Mouse (Mus musculus) hindbrain, postnatal 0 days (tissue): ENCODE data around the gene Ulk4. TPM values are rescaled to one million over a fixed set of nuclear protein-coding genes. Genes with fewer than 3 reads are reported as not detected.

Source experiments
- ATAC-seq: fragments of 200-750 bp; cut with Nextera tagmentation; 2 replicates; pipeline ENCODE4 v1.8.0; 2017; ENCODE audit warnings: mild to moderate bottlenecking, moderate TSS enrichment, moderate library complexity
- DNase-seq: peaks from one replicate; pipeline ENCODE4 v3.0.0-alpha.2; 2015; ENCODE audit warnings: low spot score
- H3K27ac ChIP-seq: fragments of 300-500 bp; sonication (generic); 2 replicates; pipeline ENCODE4 v1.5.1; 2014; ENCODE audit warnings: mild to moderate bottlenecking
- H3K27me3 ChIP-seq: fragments of 300-500 bp; sonication (generic); 2 replicates; pipeline ENCODE4 v1.6.1; 2014; ENCODE audit warnings: low read length, mixed read lengths; ENCODE audit not compliant: insufficient read depth
- H3K36me3 ChIP-seq: fragments of 300-500 bp; sonication (generic); 2 replicates; pipeline ENCODE4 v1.6.1; 2014; ENCODE audit warnings: low read length, mixed read lengths; ENCODE audit not compliant: insufficient read depth
- H3K4me1 ChIP-seq: fragments of 300-500 bp; sonication (generic); 2 replicates; pipeline ENCODE4 v1.6.1; 2014; ENCODE audit warnings: antibody characterized with exemption, low read length, mixed read lengths; ENCODE audit not compliant: insufficient read depth
- H3K4me2 ChIP-seq: fragments of 300-500 bp; sonication (generic); 2 replicates; pipeline ENCODE4 v1.6.1; 2014; ENCODE audit warnings: low read depth, mild to moderate bottlenecking, low read length, moderate library complexity, mixed read lengths
- H3K4me3 ChIP-seq: fragments of 300-500 bp; sonication (generic); 2 replicates; pipeline ENCODE4 v1.5.1; 2014; ENCODE audit warnings: low read length
- H3K9ac ChIP-seq: fragments of 300-500 bp; sonication (generic); replicated peaks from 2 replicates; pipeline ENCODE4 v1.6.1; 2014; ENCODE audit warnings: mild to moderate bottlenecking, low read length, moderate library complexity, mixed read lengths
- H3K9me3 ChIP-seq: fragments of 300-500 bp; sonication (generic); 2 replicates; pipeline ENCODE4 v1.6.1; 2016; ENCODE audit warnings: low read length, mixed read lengths
- CTCF ChIP-seq: IDR thresholded peaks from 2 replicates; pipeline ENCODE4 v1.5.1; 2016; ENCODE audit warnings: antibody characterized with exemption, control low read depth, low read depth
- WGBS: fragments of 180-500 bp; shearing (Covaris S2); extraction: QIAGEN DNeasy Blood & Tissue Kit; methylation state at CpG from one replicate; pipeline ENCODE4 v1.1.7; 2014; 5-methylcytosine and 5-hydroxymethylcytosine counted together
- polyA plus RNA-seq: library from polyadenylated mRNA; unstranded; fragments of >200 nt; fragmentation: Nextera tagmentation; extraction: Ambion mirVana; gene quantifications from 2 replicates; pipeline ENCODE4 v1.2.1, GENCODE M21; 2015
- total RNA-seq: library from RNA; depleted of rRNA; stranded (reverse); fragments of >200 nt; gene quantifications from 2 replicates; pipeline ENCODE4 v1.2.3, GENCODE M21; 2014

Gene Ulk4
- total and polyA plus RNA-seq, 2 experiments from 2014 or later, result 20.0 to 76.3 TPM

- DNase-seq (peak; percentile 52), ATAC-seq (no peak)
- Histone ChIP-seq H3K4me2 (no peak overlapping the region), H3K36me3 (no peaks in the 10 kb centered on the region), H3K27me3 (no peaks in the 10 kb centered on the region), H3K4me3 (no peak overlapping the region), H3K27ac (peak overlapping the region; percentile 70; the same call in 1 of the 2 replicates), H3K4me1 (peaks cover 12% of the 10 kb centered on the region), H3K9me3 (no peaks in the 10 kb centered on the region), H3K9ac (no peak overlapping the region)
- 54% methylated on average over 15 of the region's 15 CpGs for WGBS
- no peak for TF ChIP-seq CTCF
These were observed 275.1 kb downstream of the Ulk4 start for GRCm38 (mm10) chr9:121001681-121002540.

GRCm38 (mm10) chr9:121000641-121001320 lies 276.2 kb downstream of the Ulk4 start:
- Histone ChIP-seq H3K9ac (no peak overlapping the region), H3K4me1 (peaks cover 12% of the 10 kb centered on the region), H3K27me3 (no peaks in the 10 kb centered on the region), H3K4me2 (no peak overlapping the region), H3K27ac (peak overlapping the region; percentile 70), H3K36me3 (no peaks in the 10 kb centered on the region), H3K4me3 (no peak overlapping the region), H3K9me3 (no peaks in the 10 kb centered on the region)
- 42% methylated on average over 7 of the region's 7 CpGs for WGBS
- TF ChIP-seq CTCF, result no peak
- DNase-seq, result peak; percentile 70
- peak; percentile 87 for ATAC-seq

GRCm38 (mm10) chr9:120998696-120999095 lies 278.3 kb downstream of the Ulk4 start:
- ATAC-seq (no peak), DNase-seq (no peak)
- Histone ChIP-seq H3K27me3 (no peaks in the 10 kb centered on the region), H3K27ac (no peak overlapping the region), H3K4me1 (peaks cover 12% of the 10 kb centered on the region), H3K9ac (no peak overlapping the region), H3K36me3 (no peaks in the 10 kb centered on the region), H3K4me3 (no peak overlapping the region), H3K4me2 (no peak overlapping the region), H3K9me3 (no peaks in the 10 kb centered on the region)
- no peak for TF ChIP-seq CTCF
- 65% methylated on average over 11 of the region's 11 CpGs for WGBS

GRCm38 (mm10) chr9:120994223-120995155 lies 282.5 kb downstream of the Ulk4 start:
- WGBS, result 57% methylated on average over 15 of the region's 15 CpGs
- no peaks in the 10 kb centered on the region for H3K9me3 ChIP-seq
- ATAC-seq (no peak; the same call in 1 of the 2 replicates), DNase-seq (no peak)
- TF ChIP-seq CTCF, result no peak
- no peak overlapping the region for H3K27ac ChIP-seq
- H3K27me3 ChIP-seq, result no peaks in the 10 kb centered on the region
- H3K9ac ChIP-seq, result no peak overlapping the region
- peaks cover 15% of the 10 kb centered on the region for H3K4me1 ChIP-seq
- no peaks in the 10 kb centered on the region for H3K36me3 ChIP-seq
- H3K4me3 ChIP-seq, result no peak overlapping the region
- H3K4me2 ChIP-seq, result no peak overlapping the region

- Histone ChIP-seq H3K27me3 (no peaks in the 10 kb centered on the region), H3K4me3 (no peak overlapping the region), H3K36me3 (no peaks in the 10 kb centered on the region), H3K9me3 (no peaks in the 10 kb centered on the region), H3K4me2 (no peak overlapping the region), H3K27ac (no peak overlapping the region), H3K9ac (no peak overlapping the region), H3K4me1 (peaks cover 24% of the 10 kb centered on the region)
- 32% methylated on average over 10 of the region's 10 CpGs for WGBS
- DNase-seq, result peak; percentile 69
- ATAC-seq, result no peak
- TF ChIP-seq CTCF, result no peak
These were observed 284.0 kb downstream of the Ulk4 start for GRCm38 (mm10) chr9:120993004-120993403.

- Histone ChIP-seq H3K4me2 (no peak overlapping the region), H3K36me3 (no peaks in the 10 kb centered on the region), H3K4me3 (no peak overlapping the region), H3K9me3 (no peaks in the 10 kb centered on the region), H3K27ac (no peak overlapping the region), H3K4me1 (peaks cover 29% of the 10 kb centered on the region), H3K27me3 (no peaks in the 10 kb centered on the region), H3K9ac (no peak overlapping the region)
- ATAC-seq (no peak), DNase-seq (no peak)
- TF ChIP-seq CTCF, result no peak
- 68% methylated on average over 2 of the region's 2 CpGs for WGBS
These were observed 285.2 kb downstream of the Ulk4 start for GRCm38 (mm10) chr9:120991801-120992200.
